Mouse (Mus musculus): ENCODE data around the gene Lrp2. TPM values are rescaled to one million over a fixed set of nuclear protein-coding genes. Genes with fewer than 3 reads are reported as not detected.

Lrp2 gene
- polyA plus RNA-seq, 1 experiment: 0.50 TPM

DNA sequence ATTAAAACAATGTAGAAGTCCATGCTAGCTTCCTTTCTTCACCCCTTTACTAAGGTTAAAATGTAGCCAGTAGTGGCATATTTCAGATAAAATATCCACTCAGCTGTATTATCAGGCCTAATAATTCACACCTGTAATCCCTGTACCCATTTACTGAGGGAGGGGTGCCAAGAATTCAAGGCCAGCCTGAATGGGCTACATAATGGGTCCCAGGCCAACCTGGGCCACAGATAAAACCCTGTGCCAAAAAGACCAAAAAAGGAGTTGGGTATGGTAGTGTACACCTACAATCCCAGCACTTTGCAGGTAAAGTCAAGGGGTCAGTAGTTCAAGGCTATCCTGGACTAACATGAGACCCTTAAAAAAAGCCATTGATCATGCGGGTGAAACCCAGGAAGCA lies 9.3 kb downstream of the Lrp2 start:
- 96% methylated on average over 1 of the region's 1 CpGs for WGBS
- H3K27me3 ChIP-seq (ENCODE audit: control insufficient read depth, insufficient read depth, low read length): no peaks in the 10 kb centered on the region

DNA sequence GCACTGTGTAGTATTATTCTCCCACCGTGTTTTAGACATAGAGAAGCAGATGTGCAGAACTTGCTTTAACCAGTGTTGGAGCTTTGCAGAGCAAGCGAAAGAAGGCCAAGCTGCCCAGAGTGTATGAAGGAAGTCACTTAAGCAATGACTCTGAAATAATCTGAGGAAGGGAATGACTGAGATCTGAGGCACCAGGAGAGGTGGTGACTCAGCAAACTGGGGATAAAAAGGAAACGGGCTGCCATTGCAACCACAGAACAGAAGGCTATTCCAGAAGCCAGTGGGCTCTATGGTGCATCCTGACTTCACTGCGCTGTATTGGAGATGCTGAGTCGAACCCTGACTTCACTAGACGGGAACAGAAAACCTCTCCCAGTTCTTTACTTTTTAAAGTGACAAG lies 10.9 kb downstream of the Lrp2 start:
- TF ChIP-seq CTCF (IDR thresholded peaks at IDR 0.05; ENCODE audit: borderline replicate concordance, control insufficient read depth, extremely low read depth, insufficient read depth, low read length, poor library complexity): no peak
- no peak for TF ChIP-seq POLR2A (IDR thresholded peaks at IDR 0.05; ENCODE audit: control insufficient read depth, extremely low read depth, insufficient read depth, low read length, poor library complexity)
- Histone ChIP-seq H3K27ac (ENCODE audit: control insufficient read depth, insufficient read depth, low read length) (no peak overlapping the region), H3K4me3 (ENCODE audit: control insufficient read depth, insufficient read depth, low read length) (no peak overlapping the region), H3K27me3 (ENCODE audit: control insufficient read depth, insufficient read depth, low read length) (no peaks in the 10 kb centered on the region), H3K36me3 (ENCODE audit: control insufficient read depth, insufficient read depth, low read length) (no peaks in the 10 kb centered on the region), H3K4me1 (replicated peaks; ENCODE audit: control insufficient read depth, insufficient read depth, low read length) (no peaks in the 10 kb centered on the region)
- WGBS: 22% methylated on average over 6 of the region's 6 CpGs
- no peak for DNase-seq

More for the DNA sequence above, 9.3 kb downstream of the Lrp2 start:
- H3K4me1 ChIP-seq (replicated peaks; ENCODE audit: control insufficient read depth, insufficient read depth, low read length): no peaks in the 10 kb centered on the region
- no peak for TF ChIP-seq CTCF (IDR thresholded peaks at IDR 0.05; ENCODE audit: borderline replicate concordance, control insufficient read depth, extremely low read depth, insufficient read depth, low read length, poor library complexity)
- no peak for TF ChIP-seq POLR2A (IDR thresholded peaks at IDR 0.05; ENCODE audit: control insufficient read depth, extremely low read depth, insufficient read depth, low read length, poor library complexity)
- no peaks in the 10 kb centered on the region for H3K36me3 ChIP-seq (ENCODE audit: control insufficient read depth, insufficient read depth, low read length)
- no peak overlapping the region for H3K4me3 ChIP-seq (ENCODE audit: control insufficient read depth, insufficient read depth, low read length)
- DNase-seq: no peak
- no peak overlapping the region for H3K27ac ChIP-seq (ENCODE audit: control insufficient read depth, insufficient read depth, low read length)

DNA sequence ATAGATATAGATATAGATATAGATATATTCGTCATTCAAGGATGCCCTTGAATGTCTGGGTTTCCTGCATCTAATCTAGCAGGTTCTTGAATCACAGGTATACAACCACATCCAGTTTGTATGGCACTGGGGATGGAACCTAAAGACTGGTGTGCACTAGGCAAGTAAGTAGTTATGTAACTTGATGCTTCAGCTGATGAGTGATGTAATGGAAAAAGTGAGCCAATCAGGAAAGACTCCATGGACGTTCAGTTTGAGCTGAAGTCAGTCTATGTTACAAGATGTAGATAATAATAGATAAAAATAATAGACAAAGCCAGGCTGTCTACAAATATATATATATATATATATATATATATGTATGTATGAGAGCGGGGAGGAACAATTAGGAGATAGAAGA lies 11.6 kb downstream of the Lrp2 start:
- H3K27ac ChIP-seq (ENCODE audit: control insufficient read depth, insufficient read depth, low read length): no peak overlapping the region
- WGBS: 87% methylated on average over 3 of the region's 3 CpGs
- TF ChIP-seq POLR2A (IDR thresholded peaks at IDR 0.05; ENCODE audit: control insufficient read depth, extremely low read depth, insufficient read depth, low read length, poor library complexity): no peak
- no peak for TF ChIP-seq CTCF (IDR thresholded peaks at IDR 0.05; ENCODE audit: borderline replicate concordance, control insufficient read depth, extremely low read depth, insufficient read depth, low read length, poor library complexity)
- no peak overlapping the region for H3K4me3 ChIP-seq (ENCODE audit: control insufficient read depth, insufficient read depth, low read length)
- H3K27me3 ChIP-seq (ENCODE audit: control insufficient read depth, insufficient read depth, low read length): no peaks in the 10 kb centered on the region
- no peaks in the 10 kb centered on the region for H3K4me1 ChIP-seq (replicated peaks; ENCODE audit: control insufficient read depth, insufficient read depth, low read length)
- no peak for DNase-seq
- no peaks in the 10 kb centered on the region for H3K36me3 ChIP-seq (ENCODE audit: control insufficient read depth, insufficient read depth, low read length)

DNA sequence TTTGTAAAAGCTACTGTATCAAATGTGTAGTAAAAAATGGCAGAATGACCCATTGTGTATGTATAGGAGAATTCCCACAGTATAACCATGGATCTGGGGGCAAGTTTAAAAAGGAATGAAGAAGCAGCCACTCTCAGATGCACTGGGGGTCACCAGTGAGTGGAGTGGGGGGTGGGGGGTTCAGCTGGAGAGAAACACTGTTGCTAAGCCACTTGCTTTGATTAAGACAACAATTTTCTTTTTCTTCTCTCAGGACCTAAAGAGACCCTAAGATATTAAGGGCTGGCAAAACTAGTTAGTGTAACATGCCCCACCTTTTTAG lies 12.2 kb downstream of the Lrp2 start:
- no peak for DNase-seq
- no peak for TF ChIP-seq POLR2A (IDR thresholded peaks at IDR 0.05; ENCODE audit: control insufficient read depth, extremely low read depth, insufficient read depth, low read length, poor library complexity)
- no peak for TF ChIP-seq CTCF (IDR thresholded peaks at IDR 0.05; ENCODE audit: borderline replicate concordance, control insufficient read depth, extremely low read depth, insufficient read depth, low read length, poor library complexity)

DNA sequence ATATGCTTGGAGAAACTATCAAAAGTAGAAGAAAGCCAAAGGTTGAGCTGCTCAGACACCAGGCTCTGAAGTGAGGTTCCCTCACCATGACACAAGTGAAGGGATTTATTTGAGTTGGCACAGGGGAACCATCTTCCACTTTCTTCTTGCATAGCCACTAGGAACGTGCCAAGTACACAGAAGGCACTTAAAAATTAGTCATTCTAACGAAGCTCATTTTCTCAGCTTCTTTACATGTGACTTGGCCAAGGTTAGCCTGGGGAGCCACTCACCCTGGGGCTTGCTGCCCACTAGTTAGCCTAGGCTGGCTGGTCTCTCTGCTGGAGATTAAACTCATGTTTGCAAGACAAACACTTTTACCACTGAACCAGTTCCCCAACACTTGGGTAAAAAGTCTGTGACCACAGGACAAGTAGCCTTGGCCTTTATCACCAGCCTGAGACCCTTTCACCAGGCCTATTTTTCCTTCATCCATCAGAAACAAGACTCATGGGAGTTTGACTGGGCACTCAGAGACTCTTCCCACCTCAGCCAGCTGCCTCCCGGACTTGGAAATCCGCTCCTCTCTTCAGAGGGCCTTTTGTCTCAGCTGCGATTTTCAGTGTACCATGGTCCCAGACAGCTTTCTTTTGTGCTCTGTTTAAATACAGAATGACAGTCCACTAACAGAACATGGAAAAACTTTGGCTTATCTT lies 12.7 kb downstream of the Lrp2 start:
- TF ChIP-seq CTCF (IDR thresholded peaks at IDR 0.05; ENCODE audit: borderline replicate concordance, control insufficient read depth, extremely low read depth, insufficient read depth, low read length, poor library complexity) (no peak), POLR2A (IDR thresholded peaks at IDR 0.05; ENCODE audit: control insufficient read depth, extremely low read depth, insufficient read depth, low read length, poor library complexity) (no peak)
- no peaks in the 10 kb centered on the region for H3K4me1 ChIP-seq (replicated peaks; ENCODE audit: control insufficient read depth, insufficient read depth, low read length)
- no peaks in the 10 kb centered on the region for H3K27me3 ChIP-seq (ENCODE audit: control insufficient read depth, insufficient read depth, low read length)
- H3K4me3 ChIP-seq (ENCODE audit: control insufficient read depth, insufficient read depth, low read length): no peak overlapping the region
- 92% methylated on average over 5 of the region's 5 CpGs for WGBS
- no peak for DNase-seq
- no peaks in the 10 kb centered on the region for H3K36me3 ChIP-seq (ENCODE audit: control insufficient read depth, insufficient read depth, low read length)
- H3K27ac ChIP-seq (ENCODE audit: control insufficient read depth, insufficient read depth, low read length): no peak overlapping the region

More for the DNA sequence above, 12.2 kb downstream of the Lrp2 start:
- Histone ChIP-seq H3K27me3 (ENCODE audit: control insufficient read depth, insufficient read depth, low read length) (no peaks in the 10 kb centered on the region), H3K4me3 (ENCODE audit: control insufficient read depth, insufficient read depth, low read length) (no peak overlapping the region), H3K27ac (ENCODE audit: control insufficient read depth, insufficient read depth, low read length) (no peak overlapping the region), H3K4me1 (replicated peaks; ENCODE audit: control insufficient read depth, insufficient read depth, low read length) (no peaks in the 10 kb centered on the region), H3K36me3 (ENCODE audit: control insufficient read depth, insufficient read depth, low read length) (no peaks in the 10 kb centered on the region)

DNA sequence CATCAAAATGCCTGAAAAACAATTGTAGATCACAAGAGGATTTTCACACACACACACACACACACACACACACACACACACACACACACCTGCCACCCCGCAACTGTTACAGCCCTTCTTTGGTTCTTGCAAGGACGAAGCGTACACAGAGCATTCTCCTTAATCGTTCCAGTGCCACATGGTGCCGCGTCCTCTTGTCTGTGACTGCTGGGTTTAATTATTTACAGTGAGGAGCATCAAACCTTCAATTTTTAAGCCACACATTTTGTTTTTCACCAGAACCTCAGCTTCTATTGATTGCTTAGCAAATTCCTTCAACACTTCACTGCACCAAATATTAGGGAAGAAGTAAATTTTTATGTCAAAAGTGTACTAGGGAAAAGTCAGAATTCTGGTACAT lies 15.3 kb downstream of the Lrp2 start:
- WGBS: 96% methylated on average over 6 of the region's 6 CpGs
- H3K27ac ChIP-seq (ENCODE audit: control insufficient read depth, insufficient read depth, low read length): no peak overlapping the region
- DNase-seq: no peak
- no peaks in the 10 kb centered on the region for H3K36me3 ChIP-seq (ENCODE audit: control insufficient read depth, insufficient read depth, low read length)
- TF ChIP-seq POLR2A (IDR thresholded peaks at IDR 0.05; ENCODE audit: control insufficient read depth, extremely low read depth, insufficient read depth, low read length, poor library complexity) (no peak), CTCF (IDR thresholded peaks at IDR 0.05; ENCODE audit: borderline replicate concordance, control insufficient read depth, extremely low read depth, insufficient read depth, low read length, poor library complexity) (no peak)
- no peaks in the 10 kb centered on the region for H3K4me1 ChIP-seq (replicated peaks; ENCODE audit: control insufficient read depth, insufficient read depth, low read length)
- H3K4me3 ChIP-seq (ENCODE audit: control insufficient read depth, insufficient read depth, low read length): no peak overlapping the region
- H3K27me3 ChIP-seq (ENCODE audit: control insufficient read depth, insufficient read depth, low read length): no peaks in the 10 kb centered on the region

DNA sequence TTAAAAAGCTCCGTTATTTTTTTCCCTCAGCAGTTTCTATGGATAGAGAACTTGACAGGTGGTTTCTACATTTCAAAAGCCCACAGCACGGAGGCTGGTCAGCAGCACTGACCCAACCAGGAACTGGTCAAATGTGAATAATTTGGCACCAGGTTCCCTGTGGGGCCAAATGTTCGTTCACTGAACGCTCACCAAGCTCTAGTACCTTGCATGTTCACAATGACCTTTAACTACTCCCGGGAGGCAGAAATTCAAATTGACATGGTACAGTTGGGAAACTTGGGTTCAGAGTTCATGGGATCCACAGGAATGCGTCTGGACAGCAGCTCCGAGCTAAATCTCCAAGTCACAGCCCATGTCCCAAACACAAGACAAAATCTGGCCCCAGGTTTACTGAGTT lies 19.6 kb downstream of the Lrp2 start:
- WGBS: 94% methylated on average over 7 of the region's 7 CpGs
- Histone ChIP-seq H3K36me3 (ENCODE audit: control insufficient read depth, insufficient read depth, low read length) (no peaks in the 10 kb centered on the region), H3K27me3 (ENCODE audit: control insufficient read depth, insufficient read depth, low read length) (no peaks in the 10 kb centered on the region), H3K4me1 (replicated peaks; ENCODE audit: control insufficient read depth, insufficient read depth, low read length) (no peaks in the 10 kb centered on the region), H3K4me3 (ENCODE audit: control insufficient read depth, insufficient read depth, low read length) (no peak overlapping the region), H3K27ac (ENCODE audit: control insufficient read depth, insufficient read depth, low read length) (no peak overlapping the region)
- TF ChIP-seq POLR2A (IDR thresholded peaks at IDR 0.05; ENCODE audit: control insufficient read depth, extremely low read depth, insufficient read depth, low read length, poor library complexity): no peak
- no peak for TF ChIP-seq CTCF (IDR thresholded peaks at IDR 0.05; ENCODE audit: borderline replicate concordance, control insufficient read depth, extremely low read depth, insufficient read depth, low read length, poor library complexity)
- no peak for DNase-seq
